In genomic region chr2:57856524-57857107, GRCm38 (mm10) we compare ENCODE assay signal across 8 mouse cellular contexts.
DNase-seq lines count a peak whose midpoint lies in the region; ATAC-seq and TF ChIP-seq lines count a peak whose summit lies in the region.
"Had no signal": no experiment of that assay in that cellular context is flagged by ENCODE, and none has a peak within 500 bp of the region (broad histone marks: within the 10 kb centered on the region; RNA-seq: fewer than 3 reads in every experiment).

No protein-coding gene starts in this region.

- H3K27me3 ChIP-seq in embryonic facial prominence, embryonic 10.5 days (replicated peaks; ENCODE audit: low read depth, poor library complexity, severe bottlenecking) = no peaks in the 10 kb centered on the region
- no peaks in the 10 kb centered on the region for H3K27me3 ChIP-seq in intestine, postnatal 0 days (replicated peaks; ENCODE audit: control insufficient read depth, insufficient read depth, low read length)
- H3K27me3 ChIP-seq: stomach, embryonic 15.5 days had no signal

- H3K9me3 ChIP-seq in embryonic facial prominence, embryonic 10.5 days = no peaks in the 10 kb centered on the region
- H3K9me3 ChIP-seq in intestine, postnatal 0 days (ENCODE audit: control insufficient read depth) = no peaks in the 10 kb centered on the region
- H3K9me3 ChIP-seq: stomach, embryonic 15.5 days had no signal

- H3K36me3 ChIP-seq in embryonic facial prominence, embryonic 10.5 days (replicated peaks) = no peaks in the 10 kb centered on the region
- no peaks in the 10 kb centered on the region for H3K36me3 ChIP-seq in intestine, postnatal 0 days (ENCODE audit: control insufficient read depth, insufficient read depth)
- H3K36me3 ChIP-seq: stomach, embryonic 15.5 days had no signal

- no peak overlapping the region for H3K27ac ChIP-seq in layer of hippocampus, adult 2 months
- no peak overlapping the region for H3K27ac ChIP-seq in embryonic facial prominence, embryonic 10.5 days (replicated peaks)
- no peak overlapping the region for H3K27ac ChIP-seq in intestine, postnatal 0 days (ENCODE audit: low read depth, low read length)
- H3K27ac ChIP-seq: stomach, embryonic 15.5 days had no signal

- DNase-seq in layer of hippocampus, postnatal 10 days (ENCODE audit: low spot score in 2 of 2) = peak; percentile 6 to 14
- DNase-seq in layer of hippocampus, adult 2 months (ENCODE audit: low spot score in 2 of 2) = no peak
- DNase-seq in embryonic facial prominence, embryonic 10.5 days (ENCODE audit: low spot score) = peak; percentile 41
- DNase-seq in gastrocnemius, adult 18-20 months (ENCODE audit: low spot score) = peak; percentile 57
- DNase-seq in heart, postnatal 4 days = peak; percentile 71
- no peak for DNase-seq in T-cell, adult 2 months (ENCODE audit: low spot score)

- no peak overlapping the region for H3K4me3 ChIP-seq in layer of hippocampus, adult 2 months
- no peak overlapping the region for H3K4me3 ChIP-seq in embryonic facial prominence, embryonic 10.5 days
- no peak overlapping the region for H3K4me3 ChIP-seq in intestine, postnatal 0 days (ENCODE audit: low read depth, low read length)
- H3K4me3 ChIP-seq: stomach, embryonic 15.5 days had no signal

- peaks cover 11% of the 10 kb centered on the region; the same call in 1 of the 2 replicates for H3K4me1 ChIP-seq in embryonic facial prominence, embryonic 10.5 days
- no peaks in the 10 kb centered on the region for H3K4me1 ChIP-seq in intestine, postnatal 0 days (replicated peaks; ENCODE audit: control insufficient read depth, insufficient read depth, low read length)
- H3K4me1 ChIP-seq: stomach, embryonic 15.5 days had no signal

- TF ChIP-seq CTCF in layer of hippocampus, adult 2 months (conservative IDR thresholded peaks at IDR 0.05) = no peak
- no peak for TF ChIP-seq CTCF in intestine, postnatal 0 days (IDR thresholded peaks at IDR 0.05; ENCODE audit: low read depth)

- no peak for ATAC-seq in intestine, postnatal 0 days

- no peak overlapping the region for H3K9ac ChIP-seq in intestine, postnatal 0 days (ENCODE audit: low read depth, low read length)
- H3K9ac ChIP-seq: stomach, embryonic 15.5 days had no signal

- WGBS in embryonic facial prominence, embryonic 10.5 days = 59% methylated on average over 14 of the region's 14 CpGs
- WGBS in intestine, postnatal 0 days = 65% methylated on average over 14 of the region's 14 CpGs

- no peak overlapping the region for H3K4me2 ChIP-seq in intestine, postnatal 0 days (replicated peaks; ENCODE audit: low read depth)
- H3K4me2 ChIP-seq: stomach, embryonic 15.5 days had no signal

Comparison
In these comparisons a context has a peak if more than half of its experiments do, and no peak if none do; other contexts are left out.
1. DNase-seq: peak in layer of hippocampus, postnatal 10 days (2 of 2), embryonic facial prominence, embryonic 10.5 days (single experiment), gastrocnemius, adult 18-20 months (single experiment) and heart, postnatal 4 days (single experiment); none in layer of hippocampus, adult 2 months (0 of 2) and T-cell, adult 2 months (single experiment).